Mouse (Mus musculus): ENCODE results near the gene Camsap2. TPM values are rescaled to one million over a fixed set of nuclear protein-coding genes. Genes with fewer than 3 reads are reported as not detected.

The Camsap2 gene
- polyA plus RNA-seq, 1 experiment = 19.6 TPM

DNA sequence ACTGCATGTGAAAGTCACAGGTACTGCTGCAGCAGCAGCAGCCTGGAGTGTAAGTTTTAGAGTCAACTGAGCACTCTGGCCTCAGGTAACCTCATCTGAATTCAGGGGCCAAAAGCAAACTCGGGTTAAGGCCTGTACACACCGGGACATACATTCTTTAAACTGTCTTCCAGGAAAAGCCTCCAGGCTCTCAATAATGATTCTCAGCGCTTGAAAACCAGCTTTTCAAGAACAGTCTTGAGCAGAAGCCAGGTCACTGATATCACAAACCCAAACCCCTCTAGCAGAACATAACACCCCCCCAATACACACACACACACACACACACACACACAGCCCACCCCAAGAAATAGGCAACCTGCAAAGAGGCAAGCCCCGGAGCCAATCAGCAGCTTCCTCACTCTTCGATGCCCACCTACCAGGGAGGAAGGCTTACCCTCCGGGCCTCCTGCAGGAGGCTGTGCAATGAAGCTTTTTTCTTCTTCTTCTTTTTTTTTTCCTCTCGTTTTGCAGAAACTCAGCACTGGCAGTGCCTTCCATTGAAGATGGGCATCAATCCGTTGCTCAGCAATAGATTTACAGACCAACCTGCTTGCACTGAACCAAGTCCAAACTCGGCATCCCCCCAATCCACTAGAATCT is 113.5 kb downstream of the Camsap2 start:
- H3K27ac ChIP-seq (ENCODE audit: control insufficient read depth, insufficient read depth, low read depth, low read length, poor library complexity) = no peak overlapping the region
- H3K4me3 ChIP-seq (replicated peaks; ENCODE audit: control insufficient read depth, low read depth, low read length) = no peak overlapping the region
- TF ChIP-seq POLR2A (IDR thresholded peaks at IDR 0.05; ENCODE audit: borderline replicate concordance, control insufficient read depth, low read depth, low read length) (no peak), CTCF (IDR thresholded peaks at IDR 0.05; ENCODE audit: control insufficient read depth, insufficient read depth, low read length) (no peak)
- 12% methylated on average over 9 of the region's 9 CpGs for WGBS
- no peaks in the 10 kb centered on the region for H3K4me1 ChIP-seq (ENCODE audit: control insufficient read depth, insufficient read depth, low read length)

DNA sequence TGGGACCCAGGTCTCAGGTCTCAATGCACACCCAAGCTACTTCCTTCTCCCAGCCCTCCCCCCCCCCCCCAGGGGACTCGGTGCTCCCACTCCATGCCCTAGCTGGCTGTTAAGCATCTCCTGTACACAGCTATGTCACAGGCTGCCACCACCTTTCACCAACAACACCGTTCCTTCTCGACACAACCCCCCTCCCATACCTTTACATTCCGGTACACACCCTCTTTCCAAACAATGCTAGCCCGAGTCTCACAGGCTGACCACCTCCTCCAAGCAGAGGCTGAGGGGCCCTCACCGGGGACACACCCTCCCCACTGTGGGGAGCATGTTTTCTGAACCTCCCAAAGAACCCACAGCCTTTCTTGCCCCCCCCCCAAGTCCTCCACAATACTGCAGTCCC is 114.3 kb downstream of the Camsap2 start:
- Histone ChIP-seq H3K27ac (ENCODE audit: control insufficient read depth, insufficient read depth, low read depth, low read length, poor library complexity) (no peak overlapping the region), H3K4me3 (replicated peaks; ENCODE audit: control insufficient read depth, low read depth, low read length) (no peak overlapping the region), H3K4me1 (ENCODE audit: control insufficient read depth, insufficient read depth, low read length) (no peaks in the 10 kb centered on the region)
- 52% methylated on average over 6 of the region's 6 CpGs for WGBS
- TF ChIP-seq CTCF (IDR thresholded peaks at IDR 0.05; ENCODE audit: control insufficient read depth, insufficient read depth, low read length) (no peak), POLR2A (IDR thresholded peaks at IDR 0.05; ENCODE audit: borderline replicate concordance, control insufficient read depth, low read depth, low read length) (no peak)

DNA sequence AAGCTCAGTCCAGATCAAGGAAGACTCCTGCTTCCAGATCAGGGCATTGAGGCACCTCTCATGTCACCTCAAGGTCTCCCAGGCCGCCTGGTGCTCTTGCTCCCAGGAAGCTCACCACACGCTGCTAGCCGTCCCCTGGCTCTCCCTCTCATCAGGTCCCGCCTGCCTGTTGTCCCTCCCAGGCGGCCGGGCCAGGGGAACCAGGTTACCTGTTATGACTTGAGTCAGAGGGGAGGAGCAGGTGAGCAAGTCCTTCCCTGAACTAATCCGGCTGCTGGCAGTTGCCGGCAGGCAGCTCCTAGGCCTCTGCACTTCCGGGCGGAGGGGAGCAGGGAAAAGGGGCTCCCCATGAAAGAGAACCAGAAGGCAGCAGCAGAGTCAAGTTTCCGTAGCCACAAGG is 115.7 kb downstream of the Camsap2 start:
- WGBS = 75% methylated on average over 11 of the region's 11 CpGs
- Histone ChIP-seq H3K27ac (ENCODE audit: control insufficient read depth, insufficient read depth, low read depth, low read length, poor library complexity) (no peak overlapping the region), H3K4me3 (replicated peaks; ENCODE audit: control insufficient read depth, low read depth, low read length) (no peak overlapping the region), H3K4me1 (ENCODE audit: control insufficient read depth, insufficient read depth, low read length) (no peaks in the 10 kb centered on the region)
- TF ChIP-seq CTCF (IDR thresholded peaks at IDR 0.05; ENCODE audit: control insufficient read depth, insufficient read depth, low read length) = no peak

DNA sequence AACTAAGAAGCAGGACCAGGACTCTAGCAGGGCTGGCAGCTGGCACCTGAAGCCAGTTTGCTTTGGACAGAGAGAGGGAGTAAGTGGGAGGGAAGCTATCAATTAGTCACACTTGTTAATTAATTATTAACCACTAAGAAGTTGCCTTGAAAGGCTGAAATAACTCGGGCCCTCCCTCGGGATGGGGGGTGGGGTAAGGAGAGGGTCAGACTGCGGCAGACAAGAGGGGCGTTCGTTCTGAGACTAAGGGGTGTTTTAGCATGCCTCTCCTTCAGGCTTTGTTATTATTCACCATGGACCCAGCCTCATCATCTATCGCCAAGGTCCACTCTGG is 116.9 kb downstream of the Camsap2 start:
- Histone ChIP-seq H3K4me3 (replicated peaks; ENCODE audit: control insufficient read depth, low read depth, low read length) (no peak overlapping the region), H3K4me1 (ENCODE audit: control insufficient read depth, insufficient read depth, low read length) (no peaks in the 10 kb centered on the region), H3K27ac (ENCODE audit: control insufficient read depth, insufficient read depth, low read depth, low read length, poor library complexity) (no peak overlapping the region)
- WGBS = 85% methylated on average over 6 of the region's 6 CpGs
- no peak for TF ChIP-seq POLR2A (IDR thresholded peaks at IDR 0.05; ENCODE audit: borderline replicate concordance, control insufficient read depth, low read depth, low read length)
- no peak for TF ChIP-seq CTCF (IDR thresholded peaks at IDR 0.05; ENCODE audit: control insufficient read depth, insufficient read depth, low read length)

DNA sequence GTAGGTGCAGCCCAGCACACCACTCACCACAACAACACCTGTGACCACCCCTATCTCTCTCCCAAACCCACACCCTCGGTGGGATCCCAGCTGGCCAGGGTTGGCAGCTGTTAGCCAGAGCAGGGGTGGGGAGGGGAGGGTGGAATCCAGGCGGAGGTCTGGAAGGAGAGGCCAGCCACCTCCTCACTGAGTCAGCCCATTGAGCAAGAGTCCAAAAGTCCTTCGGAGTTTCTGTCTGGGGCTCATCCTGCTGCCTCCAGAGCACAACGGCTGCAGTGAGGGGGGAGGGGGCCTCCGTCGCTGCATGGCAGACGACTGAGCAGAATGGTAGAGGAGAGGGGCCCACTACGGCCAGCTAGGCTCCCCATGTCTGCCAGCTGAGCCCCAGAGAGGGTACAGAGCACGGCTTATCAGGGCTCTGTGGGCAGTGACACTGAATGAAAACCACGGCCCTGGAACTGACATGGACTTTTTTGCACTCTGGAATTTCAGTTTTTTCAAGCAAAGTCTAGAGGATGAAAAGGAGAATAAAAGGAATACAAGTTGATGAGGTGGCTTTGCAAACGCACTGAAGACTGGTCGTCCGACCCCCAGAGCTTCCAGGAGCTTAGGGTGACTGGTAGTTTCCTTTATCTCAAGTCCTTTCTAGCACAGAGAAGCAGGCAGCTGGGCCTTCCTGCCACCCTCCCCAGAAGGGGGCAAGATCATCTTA is 117.4 kb downstream of the Camsap2 start:
- Histone ChIP-seq H3K27ac (ENCODE audit: control insufficient read depth, insufficient read depth, low read depth, low read length, poor library complexity) (no peak overlapping the region), H3K4me1 (ENCODE audit: control insufficient read depth, insufficient read depth, low read length) (no peaks in the 10 kb centered on the region)

DNA sequence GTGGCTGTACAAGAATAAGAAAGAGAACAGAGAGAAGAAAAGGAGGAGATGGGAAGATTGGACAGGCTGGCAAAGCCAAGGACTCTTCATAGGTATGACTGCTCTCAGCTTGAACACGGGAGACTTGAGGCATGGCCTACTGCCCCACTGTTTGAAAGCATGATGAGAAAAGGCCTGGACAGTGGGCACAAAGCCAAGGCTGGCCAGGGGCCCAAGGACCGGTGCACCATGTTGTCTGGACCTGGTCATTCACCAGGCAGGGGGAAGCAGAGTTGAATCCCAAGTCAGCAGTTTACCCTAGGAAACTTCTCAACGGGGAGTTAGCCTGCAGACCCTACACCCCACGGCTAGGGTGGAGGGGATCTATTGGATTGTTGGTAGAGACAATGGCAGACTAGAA is 118.0 kb downstream of the Camsap2 start:
- Histone ChIP-seq H3K4me1 (ENCODE audit: control insufficient read depth, insufficient read depth, low read length) (no peaks in the 10 kb centered on the region), H3K4me3 (replicated peaks; ENCODE audit: control insufficient read depth, low read depth, low read length) (no peak overlapping the region), H3K27ac (ENCODE audit: control insufficient read depth, insufficient read depth, low read depth, low read length, poor library complexity) (no peak overlapping the region)
- TF ChIP-seq POLR2A (IDR thresholded peaks at IDR 0.05; ENCODE audit: borderline replicate concordance, control insufficient read depth, low read depth, low read length) = no peak
- no peak for TF ChIP-seq CTCF (IDR thresholded peaks at IDR 0.05; ENCODE audit: control insufficient read depth, insufficient read depth, low read length)
- 72% methylated on average over 4 of the region's 4 CpGs for WGBS

More for the DNA sequence above, 117.4 kb downstream of the Camsap2 start:
- WGBS = 53% methylated on average over 13 of the region's 13 CpGs
- no peak for TF ChIP-seq CTCF (IDR thresholded peaks at IDR 0.05; ENCODE audit: control insufficient read depth, insufficient read depth, low read length)
- no peak for TF ChIP-seq POLR2A (IDR thresholded peaks at IDR 0.05; ENCODE audit: borderline replicate concordance, control insufficient read depth, low read depth, low read length)
- no peak overlapping the region for H3K4me3 ChIP-seq (replicated peaks; ENCODE audit: control insufficient read depth, low read depth, low read length)

DNA sequence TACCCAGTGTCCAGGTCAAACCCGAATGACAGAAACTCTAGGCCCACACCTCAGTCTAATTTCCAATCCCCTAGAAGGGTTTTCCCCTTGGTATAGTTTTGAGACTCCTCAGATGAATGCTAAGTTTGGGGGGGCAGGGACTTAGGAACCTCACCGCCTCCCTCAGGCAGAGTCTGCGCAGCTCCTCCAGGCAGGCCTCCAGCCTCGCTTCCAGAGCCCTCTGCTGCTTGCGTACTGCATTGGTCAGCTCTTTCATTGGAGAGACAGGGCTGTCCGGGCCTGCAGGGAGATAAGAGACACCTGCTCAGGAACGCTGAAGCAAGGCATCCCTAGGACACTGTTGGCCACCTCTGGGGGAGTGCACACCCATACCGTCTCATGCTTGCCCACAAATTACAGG is 119.3 kb downstream of the Camsap2 start:
- no peak overlapping the region for H3K27ac ChIP-seq (ENCODE audit: control insufficient read depth, insufficient read depth, low read depth, low read length, poor library complexity)
- WGBS = 85% methylated on average over 8 of the region's 8 CpGs
- H3K4me1 ChIP-seq (ENCODE audit: control insufficient read depth, insufficient read depth, low read length) = no peaks in the 10 kb centered on the region
- TF ChIP-seq CTCF (IDR thresholded peaks at IDR 0.05; ENCODE audit: control insufficient read depth, insufficient read depth, low read length) (no peak), POLR2A (IDR thresholded peaks at IDR 0.05; ENCODE audit: borderline replicate concordance, control insufficient read depth, low read depth, low read length) (no peak)
- H3K4me3 ChIP-seq (replicated peaks; ENCODE audit: control insufficient read depth, low read depth, low read length) = no peak overlapping the region

DNA sequence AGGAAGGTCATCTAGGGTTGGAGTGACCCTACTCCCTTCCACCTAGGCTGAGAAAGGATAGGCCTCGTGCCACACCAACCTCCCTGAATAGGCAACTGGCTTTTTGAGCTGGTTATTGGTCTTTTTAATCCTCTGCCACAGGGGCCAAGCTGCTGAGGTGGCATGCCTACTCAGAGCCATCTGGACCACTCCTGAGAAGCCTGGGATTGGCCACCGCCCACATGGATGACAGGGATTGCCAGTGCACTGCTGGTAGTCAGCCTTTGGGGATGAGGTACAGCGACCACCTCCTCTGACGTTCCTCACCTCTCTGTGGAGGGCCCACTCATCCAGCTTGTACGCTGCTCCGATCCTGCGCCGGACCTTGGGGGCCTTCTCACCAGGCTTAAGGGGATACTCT is 120.1 kb downstream of the Camsap2 start:
- WGBS = 88% methylated on average over 8 of the region's 8 CpGs
- Histone ChIP-seq H3K27ac (ENCODE audit: control insufficient read depth, insufficient read depth, low read depth, low read length, poor library complexity) (no peak overlapping the region), H3K4me1 (ENCODE audit: control insufficient read depth, insufficient read depth, low read length) (no peaks in the 10 kb centered on the region), H3K4me3 (replicated peaks; ENCODE audit: control insufficient read depth, low read depth, low read length) (no peak overlapping the region)
- TF ChIP-seq POLR2A (IDR thresholded peaks at IDR 0.05; ENCODE audit: borderline replicate concordance, control insufficient read depth, low read depth, low read length) (no peak), CTCF (IDR thresholded peaks at IDR 0.05; ENCODE audit: control insufficient read depth, insufficient read depth, low read length) (no peak)
